Mouse (Mus musculus) brain, embryonic 14.5 days (tissue): ENCODE data around the gene Glod4.

Source experiments
- CTCF ChIP-seq: fragments of 200-500 bp; IDR thresholded peaks from 2 replicates; pipeline ENCODE4 v1.5.1; 2012; ENCODE audit warnings: inconsistent platforms, mild to moderate bottlenecking, moderate library complexity, borderline replicate concordance; ENCODE audit not compliant: insufficient read depth, insufficient read length; ENCODE audit errors: extremely low read depth
- POLR2A ChIP-seq: fragments of 200-500 bp; IDR thresholded peaks from 2 replicates; pipeline ENCODE4 v1.6.1; 2012; ENCODE audit warnings: mild to moderate bottlenecking, inconsistent platforms, borderline replicate concordance; ENCODE audit not compliant: poor library complexity, insufficient read depth, insufficient read length, severe bottlenecking; ENCODE audit errors: extremely low read depth

DNA sequence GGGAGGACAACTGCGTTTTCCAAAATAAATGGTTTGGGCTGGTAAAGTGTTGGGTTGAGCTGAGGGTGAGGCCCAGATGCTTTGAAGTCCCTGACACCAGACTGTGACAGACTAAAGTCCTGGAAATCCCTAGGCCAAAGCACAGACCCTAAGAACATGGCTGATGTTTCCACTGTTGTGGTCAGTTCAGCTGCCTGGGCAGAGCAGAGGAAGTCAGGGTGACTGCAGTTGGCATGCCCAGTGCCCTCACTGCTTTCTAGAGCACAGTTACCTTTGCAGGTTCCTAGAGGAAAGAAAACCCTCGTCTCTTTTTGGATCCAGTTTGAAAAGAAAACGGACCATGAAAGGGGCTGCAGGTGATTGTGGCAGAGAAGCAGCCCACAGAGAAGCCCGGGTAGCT, 13.9 kb upstream of the Glod4 start:
- no peak for TF ChIP-seq CTCF
- TF ChIP-seq POLR2A, result no peak
